Mouse (Mus musculus) monocyte, adult 2 months (primary cell): ENCODE measurements around the gene Gm21913.
"Not testable (repeated sequence)": the region's sequence is repeated elsewhere in the genome, so short reads cannot be mapped to it uniquely, and the experiment has no call there.

Source experiments
- DNase-seq, 2 experiments: peaks; one replicate each; pipeline ENCODE4 v3.0.0; 2022; ENCODE audit warnings: low spot score in 2 of 2, low read depth in 1 of 2

Gene Gm21913

DNA sequence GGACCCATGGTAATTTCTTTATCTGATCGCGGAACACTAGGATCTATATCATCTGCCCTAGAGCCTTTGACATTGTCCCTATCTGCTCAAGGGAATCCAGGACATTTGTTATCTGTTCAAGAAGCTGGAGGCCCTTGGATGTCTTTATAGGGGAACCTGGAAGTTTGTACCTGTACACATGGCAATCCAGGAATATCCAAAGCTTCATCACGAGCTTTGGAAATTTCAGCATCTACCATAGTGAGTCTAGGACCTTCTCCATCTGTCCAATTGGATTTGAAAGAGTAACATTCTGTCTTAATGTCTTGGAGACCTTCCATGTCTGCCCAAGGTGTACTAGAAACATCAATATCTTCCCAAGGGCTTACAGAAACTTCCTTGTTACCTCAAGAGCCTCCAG lies at the start of gene Gm21913:
TSS of gene Gm21913 (plus strand) at position 301 of the 400 bp plus-strand sequence.
- not testable (repeated sequence) for DNase-seq
